Mouse (Mus musculus) fibroblast of lung, adult 2 months (primary cell): ENCODE results near the gene Lrrtm3.

Source experiments
- DNase-seq: peaks from one replicate; pipeline ENCODE4 v3.0.0-alpha.2; 2011; ENCODE audit warnings: low read depth

The Lrrtm3 gene

DNA sequence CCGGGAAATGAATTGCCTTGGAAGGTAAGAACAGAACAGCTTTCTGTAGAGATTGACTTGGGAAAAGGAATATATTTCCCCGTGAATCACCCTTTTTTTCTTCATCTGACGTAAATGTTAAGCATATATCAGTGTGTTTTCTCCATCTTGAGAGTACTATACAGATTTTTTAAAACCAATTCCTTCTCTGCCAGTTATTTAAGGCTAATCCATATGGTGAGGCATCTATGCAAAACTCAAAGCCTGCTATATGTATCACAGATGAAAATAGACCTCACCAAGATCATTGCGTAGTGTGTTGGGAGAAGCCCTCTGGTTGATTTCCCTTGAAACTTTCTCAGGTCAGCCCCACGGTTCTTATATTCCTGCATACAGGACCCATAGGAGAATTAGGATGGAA is 195.5 kb downstream of the Lrrtm3 start:
- no peak for DNase-seq

DNA sequence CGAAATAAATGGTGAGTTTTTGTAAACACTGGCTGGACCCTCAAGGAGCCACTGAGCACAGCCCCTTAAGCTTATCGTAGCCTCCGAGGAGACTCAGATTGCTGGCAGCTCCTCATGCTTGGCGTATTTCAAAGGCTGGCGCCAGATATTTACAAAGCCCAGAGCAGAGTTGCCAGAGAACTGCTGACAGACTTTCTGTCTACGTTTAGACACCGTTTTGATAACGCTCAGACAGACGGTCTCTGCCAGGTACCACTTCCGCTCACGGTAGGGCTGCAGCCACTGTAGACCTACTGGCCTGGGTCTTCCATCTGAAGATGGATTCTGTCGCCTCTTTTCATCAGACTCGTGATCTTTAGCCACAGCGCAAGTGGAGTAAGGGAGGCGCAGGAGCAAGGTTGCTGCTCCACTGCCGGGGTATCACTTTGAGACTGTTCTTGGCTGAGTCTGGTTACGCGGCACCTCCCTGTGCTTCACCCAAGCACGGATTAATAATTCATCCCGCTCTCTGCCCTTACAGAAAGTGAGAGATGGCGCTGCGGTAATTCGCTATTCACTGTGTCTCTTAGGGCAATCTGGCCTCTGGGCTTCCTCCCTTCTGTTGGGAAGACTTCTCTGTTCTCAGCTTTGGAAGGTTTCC is 203.5 kb downstream of the Lrrtm3 start:
- DNase-seq, result no peak

DNA sequence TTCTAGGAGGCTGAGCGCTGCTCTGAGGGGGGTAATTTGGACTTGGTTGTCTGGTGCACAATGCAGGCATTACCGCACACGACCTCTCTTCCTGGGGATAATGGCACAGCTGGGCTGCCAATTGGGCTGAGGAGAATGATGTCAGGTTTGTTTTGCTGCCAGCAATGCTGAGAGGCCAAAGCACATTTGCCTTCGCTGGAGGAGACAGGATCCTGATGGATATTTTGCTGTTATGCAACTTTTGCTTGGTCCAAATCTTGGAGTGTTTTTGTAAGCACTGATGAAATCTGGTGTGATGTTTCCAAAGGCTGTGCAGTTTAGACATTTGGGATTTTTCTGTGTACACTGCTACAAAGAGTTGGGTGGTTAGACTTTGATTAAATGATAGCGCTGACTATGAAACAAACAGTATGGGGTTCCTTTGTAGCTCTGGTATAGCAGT is 209.6 kb downstream of the Lrrtm3 start:
- DNase-seq, result peak; percentile 32
